Comparison of ENCODE assay signal across 23 mouse cellular contexts in the genomic region with DNA sequence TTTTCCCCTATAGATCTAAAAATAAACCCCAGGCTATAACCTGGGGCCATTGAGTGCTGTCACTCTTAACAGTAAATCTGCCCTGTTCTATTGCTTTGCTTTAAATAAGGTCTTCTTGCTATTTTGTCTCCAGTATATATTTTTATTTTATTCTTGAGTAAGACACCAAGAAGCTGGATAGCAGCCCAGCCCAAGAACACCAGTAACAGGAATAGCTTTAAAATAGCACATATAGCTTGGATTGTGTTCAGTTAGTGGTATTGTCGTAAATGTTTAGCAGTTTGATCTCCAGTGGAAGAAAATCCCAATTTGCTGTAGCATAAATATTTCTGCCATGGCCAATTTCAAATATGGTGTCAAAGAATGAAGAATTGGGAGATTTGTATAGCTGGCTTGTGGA. TPM values are rescaled to one million over a fixed set of nuclear protein-coding genes. Genes with fewer than 3 reads are reported as not detected.
DNase-seq lines count a peak whose midpoint lies in the region; ATAC-seq and TF ChIP-seq lines count a peak whose summit lies in the region.
"Had no signal": no experiment of that assay in that cellular context is flagged by ENCODE, and none has a peak within 500 bp of the region (broad histone marks: within the 10 kb centered on the region; RNA-seq: fewer than 3 reads in every experiment).

No protein-coding gene starts in this region.

- ATAC-seq in liver, embryonic 12.5 days = no peak
- ATAC-seq: forebrain, embryonic 13.5 days; hindbrain, postnatal 0 days; intestine, embryonic 16.5 days; Patski had no signal

- 48% methylated on average over 1 of the region's 1 CpGs for whole genome bisulfite sequencing in liver, embryonic 12.5 days (ENCODE audit: insufficient replicate concordance)

- H3K4me3 ChIP-seq in left cerebral cortex, adult 2 months = no peak overlapping the region
- H3K4me3 ChIP-seq in liver, embryonic 12.5 days = no peak overlapping the region
- H3K4me3 ChIP-seq: forebrain, embryonic 13.5 days; limb, embryonic 13.5 days; liver, embryonic 13.5 days; midbrain, embryonic 12.5 days; neural tube, embryonic 15.5 days had no signal

- no peak overlapping the region for H3K27ac ChIP-seq in left cerebral cortex, adult 2 months
- H3K27ac ChIP-seq in liver, embryonic 12.5 days = no peak overlapping the region
- H3K27ac ChIP-seq: forebrain, embryonic 13.5 days; hindbrain, postnatal 0 days; kidney, postnatal 0 days; limb, embryonic 13.5 days; liver, embryonic 13.5 days; midbrain, embryonic 12.5 days; neural tube, embryonic 15.5 days had no signal

- no peaks in the 10 kb centered on the region for H3K36me3 ChIP-seq in liver, embryonic 12.5 days
- H3K36me3 ChIP-seq: limb, embryonic 13.5 days; liver, embryonic 13.5 days; midbrain, embryonic 12.5 days; neural tube, embryonic 15.5 days had no signal

- peak; percentile 8 to 49 for DNase-seq in frontal cortex, postnatal 36 days (ENCODE audit: low spot score in 2 of 2)
- no peak for DNase-seq in frontal cortex, postnatal 14 days (ENCODE audit: low spot score in 2 of 2)
- peak; percentile 7 to 14 for DNase-seq in left cerebral cortex, adult 2 months (ENCODE audit: extremely low spot score in 1 of 2, low spot score in 2 of 2)
- peak; percentile 38 for DNase-seq in right cerebral cortex, adult 18-20 months
- DNase-seq in right cerebral cortex, postnatal 4 days = peak; percentile 7
- no peak for DNase-seq in cerebellum, adult 9-11 months
- no peak for DNase-seq in kidney, adult 9 months
- DNase-seq: adrenal gland, adult 2 months; cerebellum, adult 2 months; liver, embryonic 13.5 days; lung, adult 2 months; thymus, adult 2 months; thymus, postnatal 4 days had no signal

- no peaks in the 10 kb centered on the region for H3K27me3 ChIP-seq in liver, embryonic 12.5 days (replicated peaks)
- H3K27me3 ChIP-seq: forebrain, embryonic 13.5 days; limb, embryonic 13.5 days; liver, embryonic 13.5 days; midbrain, embryonic 12.5 days; neural tube, embryonic 15.5 days; Patski had no signal

- no peak overlapping the region for H3K9ac ChIP-seq in liver, embryonic 12.5 days
- H3K9ac ChIP-seq: forebrain, embryonic 13.5 days; limb, embryonic 13.5 days; liver, embryonic 13.5 days; midbrain, embryonic 12.5 days; neural tube, embryonic 15.5 days had no signal

- no peaks in the 10 kb centered on the region for H3K4me1 ChIP-seq in liver, embryonic 12.5 days
- H3K4me1 ChIP-seq: forebrain, embryonic 13.5 days; limb, embryonic 13.5 days; liver, embryonic 13.5 days; midbrain, embryonic 12.5 days; neural tube, embryonic 15.5 days had no signal

- TF ChIP-seq CTCF in left cerebral cortex, adult 2 months (IDR thresholded peaks at IDR 0.05) = no peak

- intact Hi-C loops in left cerebral cortex, adult 2 months (cut with DNase I) = no loop called here

- no peaks in the 10 kb centered on the region for H3K9me3 ChIP-seq in liver, embryonic 12.5 days (replicated peaks)
- H3K9me3 ChIP-seq: forebrain, embryonic 13.5 days; limb, embryonic 13.5 days; liver, embryonic 13.5 days; midbrain, embryonic 12.5 days; neural tube, embryonic 15.5 days had no signal

- H3K4me2 ChIP-seq in liver, embryonic 12.5 days = no peak overlapping the region
- H3K4me2 ChIP-seq: forebrain, embryonic 13.5 days; heart, embryonic 11.5 days; limb, embryonic 13.5 days; liver, embryonic 13.5 days; midbrain, embryonic 12.5 days; neural tube, embryonic 15.5 days had no signal

RNA-seq across cellular contexts. Expression of a gene that starts 49.8 kb away (rescaled TPM):
- 10 to 100 TPM; 48.7 to 50.3 TPM for total RNA-seq in left cerebral cortex, adult 2 months (2021)
- 15.1 and 15.4 TPM in 2 replicates for polyA plus RNA-seq in liver, embryonic 12.5 days (2016; fragmentation: Nextera tagmentation; extraction: Ambion mirVana)

Comparison
In these comparisons a context has a peak if more than half of its experiments do, and no peak if none do; other contexts are left out.
1. DNase-seq: peak in frontal cortex, postnatal 36 days (2 of 2), left cerebral cortex, adult 2 months (2 of 2), right cerebral cortex, adult 18-20 months (single experiment) and right cerebral cortex, postnatal 4 days (single experiment); none in frontal cortex, postnatal 14 days (0 of 2), cerebellum, adult 9-11 months (single experiment) and kidney, adult 9 months (single experiment).